Mouse (Mus musculus) C3H10T1/2 (cell line): ENCODE data around the gene Pnmt. TPM values are rescaled to one million over a fixed set of nuclear protein-coding genes. Genes with fewer than 3 reads are reported as not detected.

ENCODE experiments used
- polyA plus RNA-seq, 2 experiments: library from polyadenylated mRNA; unstranded; fragments of >200 nt; fragmentation: generic; extraction: Trizol; gene quantifications; one replicate each; pipeline ENCODE4 v1.2.1; 2012; ENCODE audit warnings: missing spikeins in 2 of 2

The Pnmt gene
- polyA plus RNA-seq: under 1 TPM in 1 of 2 experiments, not detected in 1; 0.04 TPM

GRCm38 (mm10) chr11:98385638-98386585 lies at the start of gene Pnmt:
Gene Pnmt, plus strand, starts transcription at chr11:98386450.

GRCm38 (mm10) chr11:98348083-98348961 lies 37.9 kb upstream of the Pnmt start, which contains the start of gene Ppp1r1b:
Gene Ppp1r1b, plus strand, starts transcription at chr11:98348404.

DNA sequence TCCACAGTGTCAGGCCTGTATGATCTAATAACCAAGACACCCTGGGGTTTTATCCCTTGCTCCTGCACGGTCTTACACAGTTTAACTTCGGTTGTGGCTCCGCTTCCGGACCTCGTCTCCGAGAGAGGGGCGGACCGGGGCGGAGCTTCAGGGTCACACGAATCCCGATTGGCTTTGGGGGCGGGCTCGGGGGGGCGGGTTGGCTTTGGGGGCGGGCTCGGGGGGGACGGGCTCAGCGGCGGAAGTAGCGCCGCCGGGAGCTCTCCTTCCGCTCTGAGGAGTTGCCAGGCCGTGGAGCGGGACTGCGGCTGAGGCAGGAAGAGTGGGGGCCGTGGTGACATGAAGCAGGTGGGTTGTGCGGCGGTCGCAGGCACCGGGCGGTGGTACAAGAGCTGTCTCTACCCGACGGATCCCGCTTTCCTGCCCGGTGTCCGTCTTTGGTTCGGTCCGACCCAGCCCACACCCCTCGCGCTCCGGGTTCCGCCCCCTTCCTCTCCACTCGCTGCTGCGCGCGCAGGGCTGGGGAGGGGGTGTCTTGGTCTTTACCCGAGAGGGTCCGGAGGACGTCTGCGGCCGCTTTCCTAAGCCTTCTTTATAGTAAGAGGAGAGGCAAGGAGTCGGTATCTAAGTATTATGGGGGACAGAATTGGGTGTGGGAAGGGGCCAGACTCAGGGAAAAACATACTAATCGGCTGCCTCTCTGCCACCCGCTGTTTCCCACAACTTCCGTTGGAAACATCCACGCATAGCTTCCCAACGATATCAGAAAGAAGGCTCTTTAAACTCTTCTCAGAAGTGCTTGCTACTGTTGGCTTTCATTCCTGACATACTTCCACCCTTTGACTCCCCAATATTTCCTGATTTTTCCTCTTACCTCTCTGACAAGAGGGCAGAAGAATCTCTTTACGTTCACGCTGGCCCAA lies 27.8 kb upstream of the Pnmt start, which contains the start of gene Stard3:
TSS of gene Stard3 (plus strand) at position 208 of the 923 bp plus-strand sequence.

DNA sequence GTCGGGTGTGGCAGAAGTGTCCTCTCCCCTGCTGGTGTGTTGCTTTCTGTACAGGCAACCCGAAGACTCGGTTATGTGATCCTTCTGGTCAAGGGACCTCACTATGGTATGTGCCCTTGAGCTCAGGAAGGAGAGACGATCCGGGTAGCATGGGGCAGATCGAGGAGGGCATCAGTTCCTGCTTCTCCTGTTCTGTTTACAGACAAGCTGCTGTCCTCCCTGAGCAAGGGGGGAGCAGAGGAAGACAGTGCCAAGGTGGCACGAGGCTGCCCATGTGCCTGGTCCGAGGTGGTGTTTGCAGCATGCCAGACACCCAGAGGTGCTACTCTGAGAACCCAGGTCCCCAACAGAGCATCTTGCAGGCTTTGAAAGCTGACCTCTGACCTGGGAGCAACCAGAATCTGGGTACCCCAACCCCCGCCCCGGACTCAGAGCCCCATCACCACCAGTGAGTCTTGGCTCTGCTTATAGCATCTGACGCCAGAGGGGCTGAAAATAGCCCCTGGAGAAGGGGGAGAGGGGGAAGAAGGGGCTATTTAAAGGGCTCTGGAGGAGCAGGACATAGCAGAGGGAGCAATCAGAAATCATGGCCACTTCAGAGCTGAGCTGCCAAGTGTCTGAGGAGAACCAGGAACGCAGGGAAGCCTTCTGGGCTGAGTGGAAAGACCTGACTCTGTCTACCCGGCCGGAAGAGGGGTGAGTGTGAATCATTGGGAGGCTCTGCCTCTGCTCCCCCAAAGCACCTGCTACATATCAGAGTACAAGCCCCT lies 2.8 kb upstream of the Pnmt start, which contains the start of gene Tcap:
TSS of gene Tcap (plus strand) at position 551 of the 770 bp plus-strand sequence.

DNA sequence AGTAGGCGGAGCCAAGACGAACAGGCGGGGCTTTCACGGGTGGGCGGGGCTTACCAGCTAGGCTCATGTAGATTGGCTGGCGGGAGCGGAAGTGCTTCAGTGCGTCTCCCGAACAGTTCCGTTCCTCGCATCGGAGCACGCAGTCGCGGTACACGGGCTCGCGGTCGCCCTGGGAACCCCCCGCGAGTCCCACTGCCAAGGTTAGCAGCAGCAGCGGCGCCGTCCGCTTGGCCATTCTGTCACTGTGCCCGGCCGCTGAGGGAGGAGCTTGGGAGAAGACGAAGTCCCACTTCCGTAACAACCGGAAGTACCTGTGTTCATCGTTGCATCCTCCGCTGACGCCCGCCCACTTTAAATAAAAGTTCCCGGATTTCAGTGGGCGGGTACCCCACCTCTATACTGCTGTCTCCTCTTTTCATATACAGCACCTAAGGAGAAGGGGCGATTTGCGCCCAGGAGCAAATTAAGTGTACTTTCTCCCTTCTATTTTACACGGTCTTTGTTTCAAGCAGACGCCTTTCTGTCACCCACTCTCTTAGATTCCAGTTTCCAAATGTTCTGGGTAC lies 14.0 kb downstream of the Pnmt start, which contains the start of gene Pgap3:
TSS of gene Pgap3 (minus strand) at position 330 of the 566 bp plus-strand sequence.

DNA sequence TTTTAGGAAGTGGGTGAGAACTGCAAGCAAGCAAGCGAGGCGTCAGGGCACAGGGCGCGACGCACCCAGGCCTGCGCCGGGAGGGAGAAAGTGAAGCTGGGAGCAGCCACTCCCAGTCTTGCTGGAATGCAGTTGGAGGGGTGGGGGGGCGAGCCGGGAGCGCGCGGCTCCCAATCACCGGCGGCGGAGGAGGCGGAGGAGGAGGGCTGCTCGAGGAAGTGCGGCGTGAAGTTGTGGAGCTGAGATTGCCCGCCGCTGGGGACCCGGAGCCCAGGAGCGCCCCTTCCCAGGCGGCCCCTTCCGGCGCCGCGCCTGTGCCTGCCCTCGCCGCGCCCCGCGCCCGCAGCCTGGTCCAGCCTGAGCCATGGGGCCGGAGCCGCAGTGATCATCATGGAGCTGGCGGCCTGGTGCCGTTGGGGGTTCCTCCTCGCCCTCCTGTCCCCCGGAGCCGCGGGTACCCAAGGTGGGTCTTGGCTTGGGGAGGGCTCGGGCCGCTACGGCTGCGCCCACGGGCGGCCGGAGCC lies 26.1 kb downstream of the Pnmt start, which contains the start of gene Erbb2:
TSS of gene Erbb2 (plus strand) at position 198 of the 524 bp plus-strand sequence.

Other genes with a start within 250 kb of the Pnmt start
- 10 to 100 TPM in 1 of 2 experiments, 1 to 10 TPM in 1; 1.4 to 13.1 TPM for gene Fbxl20, start 236.0 kb upstream of the Pnmt start, polyA plus RNA-seq
- gene Med1, start 193.2 kb upstream of the Pnmt start, polyA plus RNA-seq: 10 to 100 TPM in 1 of 2 experiments, 1 to 10 TPM in 1; 7.6 to 18.8 TPM
- gene Cdk12, start 183.4 kb upstream of the Pnmt start, polyA plus RNA-seq: 10 to 100 TPM in 1 of 2 experiments, 1 to 10 TPM in 1; 1.0 to 10.1 TPM
- gene Neurod2, start 56.8 kb upstream of the Pnmt start, polyA plus RNA-seq: not detected
- gene Ppp1r1b, start 38.0 kb upstream of the Pnmt start, polyA plus RNA-seq: 10 to 100 TPM in 1 of 2 experiments, 1 to 10 TPM in 1; 1.1 to 17.9 TPM
- gene Stard3, start 28.1 kb upstream of the Pnmt start, polyA plus RNA-seq: 10 to 100 TPM; 30.8 to 58.6 TPM
- gene Tcap, start 2.6 kb upstream of the Pnmt start, polyA plus RNA-seq: under 1 TPM; 0.04 to 0.47 TPM
- 10 to 100 TPM in 1 of 2 experiments, 1 to 10 TPM in 1; 5.7 to 12.6 TPM for gene Pgap3, start 14.0 kb downstream of the Pnmt start, polyA plus RNA-seq
- gene Erbb2, start 26.0 kb downstream of the Pnmt start, polyA plus RNA-seq: 10 to 100 TPM; 14.9 to 36.2 TPM
- 100 to 1,000 TPM; 153 to 160 TPM for gene Mien1, start 52.5 kb downstream of the Pnmt start, polyA plus RNA-seq
- gene Grb7, start 59.9 kb downstream of the Pnmt start, polyA plus RNA-seq: under 1 TPM in 1 of 2 experiments, not detected in 1; 0.06 TPM
- gene Ikzf3, start 159.6 kb downstream of the Pnmt start, polyA plus RNA-seq: not detected
- gene Zpbp2, start 164.6 kb downstream of the Pnmt start, polyA plus RNA-seq: not detected
- 10 to 100 TPM; 14.3 to 82.1 TPM for gene Ormdl3, start 200.9 kb downstream of the Pnmt start, polyA plus RNA-seq
- not detected for gene Lrrc3c, start 211.8 kb downstream of the Pnmt start, polyA plus RNA-seq
- under 1 TPM; 0.15 to 0.25 TPM for gene Gm12355, start 239.2 kb downstream of the Pnmt start, polyA plus RNA-seq
- gene Gsdma3, start 239.9 kb downstream of the Pnmt start, polyA plus RNA-seq: not detected